Mouse (Mus musculus) heart, embryonic 12.5 days (tissue): ENCODE results near the gene Epo. TPM values are rescaled to one million over a fixed set of nuclear protein-coding genes. Genes with fewer than 3 reads are reported as not detected.

ENCODE experiments used
- ATAC-seq: fragments of 200-750 bp; cut with Nextera tagmentation; 2 replicates; pipeline ENCODE4 v1.8.0; 2017; ENCODE audit warnings: moderate TSS enrichment, moderate library complexity; ENCODE audit not compliant: insufficient number of reproducible peaks, low FRiP score
- H3K27ac ChIP-seq: fragments of 300-500 bp; sonication (generic); 2 replicates; pipeline ENCODE4 v1.5.1; 2016; ENCODE audit warnings: mild to moderate bottlenecking, moderate library complexity; ENCODE audit not compliant: poor library complexity, severe bottlenecking
- H3K27me3 ChIP-seq: fragments of 300-500 bp; sonication (generic); replicated peaks from 2 replicates; pipeline ENCODE4 v1.6.1; 2016; ENCODE audit warnings: mild to moderate bottlenecking, moderate library complexity
- H3K36me3 ChIP-seq: fragments of 300-500 bp; sonication (generic); 2 replicates; pipeline ENCODE4 v1.6.1; 2016; ENCODE audit warnings: mild to moderate bottlenecking, moderate library complexity
- H3K4me1 ChIP-seq: fragments of 300-500 bp; sonication (generic); replicated peaks from 2 replicates; pipeline ENCODE4 v1.6.1; 2016; ENCODE audit warnings: mild to moderate bottlenecking
- H3K4me2 ChIP-seq: fragments of 300-500 bp; sonication (generic); 2 replicates; pipeline ENCODE4 v1.6.1; 2016; ENCODE audit warnings: mild to moderate bottlenecking, moderate library complexity
- H3K4me3 ChIP-seq: fragments of 300-500 bp; sonication (generic); 2 replicates; pipeline ENCODE4 v1.5.1; 2016; ENCODE audit warnings: mild to moderate bottlenecking
- H3K9ac ChIP-seq: fragments of 300-500 bp; sonication (generic); 2 replicates; pipeline ENCODE4 v1.6.1; 2016; ENCODE audit warnings: mild to moderate bottlenecking, moderate library complexity
- H3K9me3 ChIP-seq: fragments of 300-500 bp; sonication (generic); replicated peaks from 2 replicates; pipeline ENCODE4 v1.6.1; 2016; ENCODE audit warnings: mild to moderate bottlenecking, moderate library complexity
- WGBS: fragments of 180-500 bp; shearing (Covaris S2); methylation state at CpG from one replicate; pipeline ENCODE4 v1.1.7; 2016; 5-methylcytosine and 5-hydroxymethylcytosine counted together
- polyA plus RNA-seq: library from polyadenylated mRNA; unstranded; fragments of >200 nt; fragmentation: Nextera tagmentation; extraction: Ambion mirVana; gene quantifications from 2 replicates; pipeline ENCODE4 v1.2.1, GENCODE M21; 2016

The Epo gene
- polyA plus RNA-seq, 1 experiment from 2014 or later = not detected

DNA sequence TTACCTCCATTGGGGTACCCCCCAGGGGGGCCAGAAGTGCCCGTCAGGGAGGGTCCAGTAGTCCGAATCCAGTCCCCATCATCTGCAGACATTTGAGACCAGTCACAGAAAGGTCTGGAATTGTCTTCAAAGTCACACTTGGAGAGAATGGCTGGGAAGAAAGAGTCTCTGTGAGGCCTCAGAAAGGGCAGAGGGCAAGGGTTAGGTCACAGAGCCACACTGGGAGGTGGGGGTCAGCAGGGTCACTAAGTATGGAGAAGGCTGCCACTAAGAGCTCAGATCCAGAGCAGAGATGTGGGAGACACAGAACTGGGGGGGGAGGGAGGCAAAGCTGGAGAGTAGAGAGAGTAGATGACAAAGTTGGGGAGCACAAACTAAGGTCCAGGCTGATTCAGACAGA is 58.7 kb downstream of the Epo start:
- no peak overlapping the region for H3K4me2 ChIP-seq
- H3K4me3 ChIP-seq = no peak overlapping the region
- H3K36me3 ChIP-seq = no peaks in the 10 kb centered on the region
- no peak for ATAC-seq
- no peaks in the 10 kb centered on the region for H3K9me3 ChIP-seq
- no peak overlapping the region for H3K9ac ChIP-seq
- H3K27me3 ChIP-seq = no peaks in the 10 kb centered on the region
- peaks cover 11% of the 10 kb centered on the region; the same call in 1 of the 2 replicates for H3K4me1 ChIP-seq
- WGBS = 60% methylated on average over 2 of the region's 2 CpGs
- H3K27ac ChIP-seq = no peak overlapping the region

DNA sequence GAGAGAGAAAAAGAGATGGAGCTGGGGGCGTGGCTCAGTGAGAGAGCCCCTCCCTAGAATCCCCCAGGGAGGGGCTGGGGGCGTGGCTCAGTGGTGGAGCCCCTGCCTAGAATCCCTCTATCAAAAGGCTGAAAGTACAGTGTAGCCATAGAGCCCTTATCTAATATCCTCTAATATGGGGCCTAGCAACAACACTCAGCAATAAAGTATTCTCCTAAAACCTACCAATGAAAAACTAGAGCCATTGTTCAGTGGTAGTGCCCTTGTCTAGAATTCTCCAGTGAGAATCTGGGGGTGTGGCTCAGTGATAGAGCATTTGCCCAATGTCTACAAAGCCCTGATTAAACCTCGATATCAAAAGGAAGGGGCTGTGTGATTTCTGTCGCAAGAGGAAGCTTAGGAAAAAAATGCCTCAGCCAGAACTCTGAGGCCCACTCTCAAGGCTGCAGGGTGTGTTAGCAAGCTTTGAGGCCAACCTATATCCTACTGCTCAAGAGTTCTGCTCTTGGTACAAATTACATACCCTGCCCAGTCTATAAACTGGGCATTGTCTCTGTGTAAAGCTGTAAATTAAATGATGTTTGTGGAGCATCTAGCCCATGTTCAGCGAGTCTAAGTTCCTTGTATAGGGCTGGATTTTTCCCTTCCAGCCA is 60.7 kb downstream of the Epo start:
- peak; percentile 56; the same call in 1 of the 2 replicates for ATAC-seq
- 0 out of 2 replicates have a peak overlapping the region, but pooled peaks have one; percentile 29 for H3K27ac ChIP-seq

DNA sequence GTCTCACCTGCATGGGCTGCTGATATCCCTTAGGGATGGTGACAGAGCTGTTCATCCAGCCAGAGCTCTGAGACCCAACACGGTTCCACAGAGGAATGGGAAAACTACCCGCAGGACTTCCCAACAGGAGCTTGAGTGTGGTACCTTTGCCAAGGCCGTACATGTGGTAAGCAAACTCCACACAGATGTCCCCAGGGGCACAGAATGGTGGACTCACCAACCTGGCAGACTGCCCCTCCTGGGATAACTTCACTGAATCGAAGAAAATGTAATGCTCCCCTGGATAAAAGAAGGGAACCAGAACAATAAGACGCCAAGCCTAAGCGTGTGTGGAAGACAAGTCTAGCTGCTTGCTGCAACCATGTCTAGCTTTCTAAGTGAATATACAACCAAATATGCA is 66.1 kb downstream of the Epo start:
- Histone ChIP-seq H3K4me3 (no peak overlapping the region), H3K36me3 (no peaks in the 10 kb centered on the region), H3K4me2 (no peak overlapping the region), H3K9me3 (peaks cover 4% of the 10 kb centered on the region; the same call in 1 of the 2 replicates), H3K27me3 (peaks cover 10% of the 10 kb centered on the region; the same call in 1 of the 2 replicates), H3K4me1 (peaks cover 11% of the 10 kb centered on the region; the same call in 1 of the 2 replicates), H3K27ac (no peak overlapping the region), H3K9ac (no peak overlapping the region)
- WGBS = 82% methylated on average over 6 of the region's 6 CpGs
- ATAC-seq = no peak

More for the DNA sequence above, 60.7 kb downstream of the Epo start:
- no peaks in the 10 kb centered on the region for H3K27me3 ChIP-seq
- no peak overlapping the region for H3K9ac ChIP-seq
- H3K9me3 ChIP-seq = no peaks in the 10 kb centered on the region
- no peaks in the 10 kb centered on the region for H3K36me3 ChIP-seq
- peaks cover 11% of the 10 kb centered on the region; the same call in 1 of the 2 replicates for H3K4me1 ChIP-seq
- no peak overlapping the region for H3K4me3 ChIP-seq
- 49% methylated on average over 5 of the region's 5 CpGs for WGBS
- H3K4me2 ChIP-seq = no peak overlapping the region

DNA sequence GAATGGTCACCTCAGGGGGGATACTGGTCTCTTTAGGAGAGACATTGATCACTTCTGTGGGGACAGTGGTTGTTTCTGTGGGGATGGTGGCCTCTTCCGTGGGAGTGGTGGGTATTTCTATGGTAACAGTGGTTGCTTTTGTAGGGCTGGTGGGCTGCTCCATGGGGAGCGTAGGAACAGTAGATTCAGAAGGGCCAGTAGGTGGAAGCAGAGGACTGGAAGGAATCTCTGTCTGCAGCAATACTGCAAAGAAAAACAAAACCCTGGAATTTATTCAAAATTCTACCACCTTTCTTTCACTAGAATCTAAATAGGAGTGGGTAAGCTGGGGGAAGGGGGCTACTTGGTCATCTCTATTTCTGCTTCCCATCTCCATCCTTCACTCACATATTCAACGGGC is 68.0 kb downstream of the Epo start:
- no peak overlapping the region for H3K4me3 ChIP-seq
- no peak overlapping the region for H3K4me2 ChIP-seq
- H3K4me1 ChIP-seq = 0 out of 2 replicates have a peak, but pooled peaks cover under 1% of the 10 kb centered on the region
- no peak overlapping the region for H3K9ac ChIP-seq
- peaks cover 10% of the 10 kb centered on the region; the same call in 1 of the 2 replicates for H3K27me3 ChIP-seq
- no peak for ATAC-seq
- 50% methylated on average over 3 of the region's 3 CpGs for WGBS
- no peaks in the 10 kb centered on the region for H3K36me3 ChIP-seq
- peaks cover 4% of the 10 kb centered on the region; the same call in 1 of the 2 replicates for H3K9me3 ChIP-seq
- H3K27ac ChIP-seq = no peak overlapping the region

DNA sequence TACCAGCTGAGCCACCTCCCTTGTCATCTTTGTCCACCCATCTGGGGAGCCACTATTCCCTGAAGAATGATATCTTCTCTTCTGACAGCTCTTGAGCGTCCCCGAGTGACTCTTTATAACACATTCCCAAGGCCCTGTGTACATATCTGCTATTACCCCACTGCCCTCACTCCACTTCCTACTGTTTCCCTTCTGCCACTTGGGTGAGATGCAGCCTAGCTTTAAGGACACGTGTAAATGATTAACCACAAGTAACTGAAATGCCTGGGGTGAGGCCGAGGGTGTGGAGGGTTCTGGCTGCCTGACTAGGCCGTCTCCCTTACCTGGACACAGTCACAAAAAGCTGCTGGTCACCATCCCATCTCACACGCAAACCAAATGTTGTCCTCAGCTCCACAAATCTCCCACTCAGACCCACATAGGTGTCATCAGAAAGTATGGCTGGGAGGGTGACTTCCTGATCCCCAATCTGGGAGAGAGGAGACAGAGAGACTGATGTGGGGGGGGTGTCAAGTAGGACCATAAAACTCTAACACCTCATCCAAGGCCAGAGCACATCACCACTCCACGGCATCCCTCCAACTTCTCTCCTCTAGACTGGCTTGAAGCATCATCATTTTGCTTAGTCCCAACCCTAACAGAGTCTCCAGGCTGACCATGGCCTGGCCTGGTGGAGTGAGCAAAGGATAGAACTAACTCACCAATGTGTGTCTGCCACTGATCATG is 77.0 kb downstream of the Epo start:
- Histone ChIP-seq H3K4me2 (no peak overlapping the region), H3K9ac (no peak overlapping the region), H3K27me3 (no peaks in the 10 kb centered on the region), H3K4me1 (no peaks in the 10 kb centered on the region), H3K36me3 (no peaks in the 10 kb centered on the region), H3K9me3 (no peaks in the 10 kb centered on the region), H3K4me3 (no peak overlapping the region), H3K27ac (no peak overlapping the region)
- WGBS = 53% methylated on average over 7 of the region's 7 CpGs
- ATAC-seq = no peak

DNA sequence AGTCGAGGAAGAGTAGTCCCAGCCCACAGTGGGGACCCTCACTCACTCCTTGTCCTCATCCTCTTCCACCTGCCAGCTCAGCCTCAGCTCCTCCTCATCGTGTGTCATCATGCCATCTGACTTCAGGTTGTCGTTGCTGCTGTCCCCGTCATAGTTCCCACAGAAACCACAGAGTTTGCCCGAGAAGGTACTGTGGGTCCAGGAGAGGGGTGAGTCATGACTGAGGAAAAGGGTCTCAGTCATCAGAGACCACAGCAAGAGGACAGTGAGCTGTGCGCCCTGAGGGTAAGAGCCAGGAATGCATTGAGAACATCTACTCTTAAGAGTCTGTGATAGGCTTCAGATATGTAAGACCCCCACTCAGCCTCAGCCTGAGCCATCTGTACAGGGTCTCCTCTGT is 77.8 kb downstream of the Epo start:
- no peak for ATAC-seq
- no peak overlapping the region for H3K4me2 ChIP-seq
- 76% methylated on average over 6 of the region's 6 CpGs for WGBS

DNA sequence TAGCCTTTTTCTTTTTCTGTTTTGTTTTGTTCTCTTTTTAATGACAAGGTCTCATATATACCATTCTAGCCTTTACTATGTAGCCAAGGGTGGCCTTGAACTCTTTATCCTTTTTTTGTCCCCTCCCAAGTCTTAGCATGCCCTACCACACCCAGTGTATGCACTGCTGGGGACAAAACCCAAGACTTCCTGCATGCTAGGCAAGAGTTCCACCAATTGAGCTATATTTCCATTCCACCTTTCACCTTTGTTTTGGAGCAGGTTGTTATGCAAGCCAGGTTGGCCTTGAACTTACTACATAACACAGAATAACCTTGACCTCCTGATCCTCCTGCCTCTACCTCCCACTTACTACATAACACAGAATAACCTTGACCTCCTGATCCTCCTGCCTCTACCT is 87.5 kb downstream of the Epo start:
- ATAC-seq = no peak
- H3K27ac ChIP-seq = no peak overlapping the region
- H3K27me3 ChIP-seq = no peaks in the 10 kb centered on the region
- no peaks in the 10 kb centered on the region; the same call in 1 of the 2 replicates for H3K9me3 ChIP-seq
- no peak overlapping the region for H3K4me3 ChIP-seq
- H3K4me1 ChIP-seq = no peaks in the 10 kb centered on the region
- H3K36me3 ChIP-seq = no peaks in the 10 kb centered on the region
- H3K4me2 ChIP-seq = no peak overlapping the region
- H3K9ac ChIP-seq = no peak overlapping the region

More for the DNA sequence above, 77.8 kb downstream of the Epo start:
- Histone ChIP-seq H3K27me3 (no peaks in the 10 kb centered on the region), H3K4me3 (no peak overlapping the region), H3K9ac (no peak overlapping the region), H3K36me3 (no peaks in the 10 kb centered on the region), H3K4me1 (no peaks in the 10 kb centered on the region), H3K9me3 (no peaks in the 10 kb centered on the region), H3K27ac (no peak overlapping the region)

DNA sequence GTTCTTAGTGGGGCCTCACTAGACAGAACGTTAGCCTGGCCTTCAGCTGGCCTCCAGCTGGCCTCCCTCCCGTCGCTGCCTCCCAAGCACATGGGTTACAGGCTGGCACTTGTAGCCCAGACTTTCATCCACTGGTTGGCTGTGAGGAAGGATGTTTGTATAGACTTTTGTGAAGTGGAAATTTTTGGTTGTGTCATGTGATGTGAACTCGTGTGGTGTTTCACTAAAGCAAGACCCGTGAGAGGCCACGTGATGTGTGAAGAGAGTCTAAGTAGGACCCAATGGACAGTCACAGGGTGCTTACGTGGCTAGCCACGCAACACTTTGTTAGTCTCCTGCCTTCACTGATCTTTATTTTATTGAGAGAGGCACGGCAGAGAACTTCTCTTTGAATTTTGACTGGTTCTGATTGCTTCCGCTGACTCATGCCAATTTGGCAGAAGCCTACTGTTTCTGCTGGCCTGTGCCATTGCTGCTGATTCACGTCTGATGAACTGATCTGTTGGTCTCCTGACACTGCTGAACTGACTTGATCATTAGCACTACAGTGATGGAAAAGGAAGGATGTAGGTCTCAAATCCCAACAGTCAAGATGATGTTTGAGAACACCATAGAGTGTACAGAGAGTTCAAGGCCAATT is 92.7 kb downstream of the Epo start:
- no peak for ATAC-seq
- H3K27me3 ChIP-seq = no peaks in the 10 kb centered on the region
- no peak overlapping the region for H3K4me2 ChIP-seq
- H3K9me3 ChIP-seq = no peaks in the 10 kb centered on the region; the same call in 1 of the 2 replicates
- no peaks in the 10 kb centered on the region for H3K36me3 ChIP-seq
- no peak overlapping the region for H3K27ac ChIP-seq
- H3K4me1 ChIP-seq = no peaks in the 10 kb centered on the region
- no peak overlapping the region for H3K9ac ChIP-seq
- no peak overlapping the region for H3K4me3 ChIP-seq
- WGBS = 81% methylated on average over 11 of the region's 11 CpGs

DNA sequence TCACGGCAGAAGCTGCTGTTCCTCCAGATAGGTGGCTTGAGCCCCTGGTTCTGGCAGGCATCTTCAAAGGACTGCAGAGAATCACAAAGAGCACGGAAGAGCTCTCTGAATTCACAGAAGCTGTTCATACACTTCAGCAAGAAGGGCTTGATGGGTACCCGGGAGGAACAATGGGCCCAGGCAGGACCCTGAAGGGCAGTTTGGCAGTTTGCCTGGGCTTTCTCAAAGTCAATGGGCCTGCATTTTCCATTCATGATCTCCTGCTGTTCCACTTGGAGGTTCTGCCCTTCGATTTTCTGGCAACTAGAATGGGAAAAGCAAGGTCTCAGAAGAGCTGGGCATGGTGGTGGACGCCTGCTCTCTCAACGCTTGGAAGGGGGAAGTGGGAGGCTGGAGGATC is 99.2 kb downstream of the Epo start:
- no peak for ATAC-seq
- H3K27ac ChIP-seq = no peak overlapping the region
- no peaks in the 10 kb centered on the region for H3K9me3 ChIP-seq
- no peak overlapping the region for H3K4me2 ChIP-seq
- H3K4me1 ChIP-seq = no peaks in the 10 kb centered on the region
- no peaks in the 10 kb centered on the region for H3K36me3 ChIP-seq
- no peak overlapping the region for H3K4me3 ChIP-seq
- H3K27me3 ChIP-seq = no peaks in the 10 kb centered on the region
- 46% methylated on average over 6 of the region's 6 CpGs for WGBS
- no peak overlapping the region for H3K9ac ChIP-seq
